Mouse (Mus musculus): ENCODE data around the gene Rad9b.

The Rad9b gene

DNA sequence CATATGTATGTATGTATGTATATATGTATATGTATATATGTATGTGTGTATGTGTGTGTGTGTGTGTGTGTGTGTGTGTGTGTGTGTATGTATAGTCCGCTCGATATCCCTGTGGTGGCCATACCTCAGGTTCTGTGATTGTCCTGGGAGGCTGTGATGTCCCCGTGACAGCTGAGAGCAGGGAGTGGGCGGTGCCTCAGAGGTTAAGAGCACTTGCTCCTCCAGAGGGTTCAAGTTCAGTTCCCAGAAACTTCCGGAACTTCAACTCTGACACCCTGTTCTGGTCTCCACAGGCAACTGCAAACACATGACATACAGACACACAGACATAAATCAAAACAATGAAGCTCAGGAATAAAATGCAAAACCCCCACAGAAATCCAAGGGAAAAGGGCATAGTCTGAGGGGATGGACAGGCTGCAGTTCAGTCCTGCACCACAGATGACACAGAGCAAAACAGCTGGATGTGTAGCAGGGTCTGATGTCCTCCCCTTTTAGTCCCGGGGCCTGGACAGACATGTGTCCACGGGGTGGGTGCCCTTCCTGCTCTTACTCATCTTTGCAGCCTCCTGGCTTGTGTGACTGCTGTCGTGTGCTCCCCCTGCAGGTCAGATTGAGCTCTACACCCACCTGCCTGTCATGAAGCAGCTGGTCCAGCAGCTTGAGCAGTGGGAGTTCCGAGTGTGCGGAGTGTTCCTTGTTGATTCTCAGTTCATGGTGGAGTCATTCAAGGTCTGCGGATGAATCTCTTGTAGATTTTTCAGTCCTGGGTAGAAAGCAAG lies 25.5 kb upstream of the Rad9b start:
- POLR2A ChIA-PET: interaction anchor here in 3 of 4 experiments (0.6 to 2.2 kb wide), 21 partner anchors 8 to 251 kb away, joined by 3 to 17 read pairs (median 4); partner anchors contain the start of genes Rad9b (in 2 of the 3), Vps29 (in 2 of the 3), Arpc3 (in 1 of the 3) and Gpn3 (in 1 of the 3)
- CTCF ChIA-PET: interaction anchor here (0.5 to 3.3 kb wide), 66 partner anchors 8 to 687 kb away, joined by 3 to 26 read pairs (median 3); partner anchors contain the start of genes Tctn1 (in 3 of the 4), Arpc3 (in 2 of the 4), Gpn3 (in 2 of the 4) and Fam216a (in 1 of the 4)

DNA sequence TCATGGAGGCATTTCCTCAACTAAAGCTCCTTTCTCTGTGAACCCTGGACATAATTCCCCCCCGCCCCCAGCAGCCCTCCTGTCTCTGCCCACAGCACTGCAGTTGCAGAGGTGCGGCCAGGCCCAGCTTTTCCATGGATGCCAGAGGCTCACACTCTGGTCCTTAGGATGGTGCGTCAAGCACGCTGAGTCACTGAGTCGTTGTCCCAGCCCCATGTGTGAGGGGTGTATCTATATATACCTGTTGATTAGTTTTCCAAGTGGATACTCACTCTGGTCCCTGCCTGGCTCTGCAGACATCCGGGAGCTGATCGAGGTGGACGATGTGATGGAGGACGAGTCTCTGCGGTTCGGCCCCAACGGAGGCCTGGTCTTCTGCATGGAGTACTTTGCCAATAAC lies 24.1 kb upstream of the Rad9b start:
- CTCF ChIA-PET: interaction anchor here (0.6 to 2.6 kb wide), 8 partner anchors 24 to 526 kb away, joined by 3 to 26 read pairs (median 3); partner anchors contain the start of genes Rad9b (in 1 of the 4) and Tctn1 (in 1 of the 4)
- POLR2A ChIA-PET: interaction anchor here in 3 of 4 experiments (0.6 to 2.2 kb wide), 11 partner anchors 8 to 565 kb away, joined by 3 to 17 read pairs (median 4); partner anchors contain the start of genes Rad9b (in 2 of the 3) and Vps29 (in 2 of the 3)

DNA sequence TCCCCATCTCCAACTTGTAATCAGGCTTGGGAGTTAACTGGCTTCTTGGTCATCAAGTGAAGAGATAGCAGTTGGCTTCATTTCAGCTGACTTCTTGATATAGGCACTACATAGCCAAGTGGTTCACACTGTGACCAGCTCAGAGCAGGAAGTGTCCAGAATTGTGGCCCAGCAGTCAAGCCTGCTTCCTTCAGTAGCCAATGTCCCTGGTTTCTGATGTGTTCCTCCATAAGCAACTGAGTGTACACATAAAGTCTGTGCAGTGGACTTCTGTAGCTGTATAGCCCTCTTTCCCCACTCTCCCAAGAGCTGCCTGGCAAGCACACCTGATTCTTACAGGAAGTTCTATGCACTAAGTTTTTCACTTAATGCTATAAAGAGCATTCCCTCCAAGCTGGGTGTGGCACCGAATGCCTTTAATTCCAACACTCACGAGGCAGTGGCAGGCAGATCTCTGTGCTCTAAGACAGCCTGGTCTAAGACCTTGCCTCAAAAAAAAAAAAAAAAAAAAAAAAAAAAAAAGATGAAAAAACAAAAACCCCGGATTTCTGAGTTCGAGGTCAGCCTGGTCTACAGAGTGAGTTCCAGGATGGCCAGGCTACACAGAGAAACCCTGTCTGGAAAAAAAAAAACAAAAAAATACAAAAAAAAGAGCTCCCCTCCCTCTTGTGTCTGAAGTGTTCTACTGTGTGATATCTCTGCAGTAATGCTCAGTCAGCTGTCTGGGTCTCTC lies 23.2 kb upstream of the Rad9b start:
- POLR2A ChIA-PET: interaction anchor here in 3 of 4 experiments (0.6 to 1.6 kb wide), 20 partner anchors 7 to 564 kb away, joined by 3 to 12 read pairs (median 5); partner anchors contain the start of genes Rad9b (in 1 of the 3) and Vps29 (in 1 of the 3)

DNA sequence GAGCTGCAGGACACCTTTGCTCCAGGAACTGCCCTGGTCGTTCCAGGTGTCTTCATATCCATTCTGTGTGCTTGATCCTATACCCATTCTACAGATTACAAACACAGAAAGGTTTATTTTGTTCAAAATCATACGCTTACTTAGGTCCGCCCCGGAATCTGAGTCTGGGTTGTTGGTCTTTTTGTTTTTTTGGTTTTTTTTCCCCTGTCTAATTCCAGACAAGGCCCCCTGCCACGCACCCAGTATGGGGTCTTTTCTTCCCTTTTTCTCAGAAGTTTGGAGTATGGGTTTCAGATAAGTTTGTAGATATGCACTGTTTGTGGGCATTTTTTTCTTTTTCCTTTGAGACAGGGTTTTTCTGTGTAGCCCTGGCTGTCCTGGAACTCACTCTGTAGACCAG lies 18.8 kb upstream of the Rad9b start:
- ChIA-PET CTCF (interaction anchor here in 3 of 4 experiments (0.6 to 1.3 kb wide), 7 partner anchors 19 to 182 kb away, joined by 3 to 4 read pairs (median 3); partner anchors contain the start of gene Rad9b (in 1 of the 3)), POLR2A (interaction anchor here in 3 of 4 experiments (0.6 to 2.1 kb wide), 25 partner anchors 11 to 421 kb away, joined by 3 to 22 read pairs (median 4); partner anchors contain the start of genes Rad9b (in 3 of the 3), Vps29 (in 2 of the 3) and Tctn1 (in 1 of the 3))

More for the DNA sequence above, 23.2 kb upstream of the Rad9b start:
- CTCF ChIA-PET: interaction anchor here in 3 of 4 experiments (0.6 to 0.9 kb wide), 13 partner anchors 22 to 1160 kb away, joined by 3 to 15 read pairs (median 5); partner anchors contain the start of genes Rad9b (in 1 of the 3) and Tctn1 (in 1 of the 3)

DNA sequence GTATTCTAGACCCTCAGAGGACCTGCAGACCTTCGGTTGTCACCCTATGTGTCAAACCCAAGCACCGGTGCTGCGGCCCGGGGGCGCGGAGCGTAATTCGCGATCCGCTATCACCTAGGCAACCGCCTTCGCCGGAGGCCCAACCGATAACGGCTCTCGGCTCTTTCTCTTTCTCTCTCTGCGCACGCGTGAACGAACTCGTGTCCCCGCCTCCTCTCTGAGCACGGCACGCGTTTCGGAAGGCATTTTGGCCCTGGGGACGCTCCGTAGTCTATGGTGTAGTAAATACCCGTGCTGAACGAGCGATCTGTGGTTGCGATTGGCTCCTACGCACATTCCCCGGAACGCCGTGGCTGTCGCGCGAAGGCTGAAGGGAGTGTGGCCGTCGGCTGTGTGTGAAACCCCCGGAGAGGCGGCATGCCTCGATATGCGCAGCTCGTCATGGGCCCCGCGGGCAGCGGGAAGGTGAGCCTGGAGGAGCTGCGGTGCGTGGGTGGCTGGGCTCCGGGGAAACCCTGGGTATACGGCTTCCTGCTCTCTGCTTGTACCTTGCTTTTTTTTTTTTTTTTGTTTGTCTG lies 18.2 kb upstream of the Rad9b start, which contains the start of gene Fam216a:
Fam216a (minus strand) TSS at position 173 of the 578 bp plus-strand sequence.
- ChIA-PET POLR2A (interaction anchor here in 3 of 4 experiments (0.5 to 2.1 kb wide), 35 partner anchors 7 to 1821 kb away, joined by 3 to 22 read pairs (median 3); partner anchors contain the start of genes Rad9b (in 3 of the 3), Vps29 (in 2 of the 3), Naa25 (in 1 of the 3) and Tctn1 (in 1 of the 3)), CTCF (interaction anchor here (0.6 to 1.3 kb wide), 11 partner anchors 8 to 269 kb away, joined by 3 to 4 read pairs (median 3); partner anchors contain the start of gene Rad9b (in 1 of the 4))

DNA sequence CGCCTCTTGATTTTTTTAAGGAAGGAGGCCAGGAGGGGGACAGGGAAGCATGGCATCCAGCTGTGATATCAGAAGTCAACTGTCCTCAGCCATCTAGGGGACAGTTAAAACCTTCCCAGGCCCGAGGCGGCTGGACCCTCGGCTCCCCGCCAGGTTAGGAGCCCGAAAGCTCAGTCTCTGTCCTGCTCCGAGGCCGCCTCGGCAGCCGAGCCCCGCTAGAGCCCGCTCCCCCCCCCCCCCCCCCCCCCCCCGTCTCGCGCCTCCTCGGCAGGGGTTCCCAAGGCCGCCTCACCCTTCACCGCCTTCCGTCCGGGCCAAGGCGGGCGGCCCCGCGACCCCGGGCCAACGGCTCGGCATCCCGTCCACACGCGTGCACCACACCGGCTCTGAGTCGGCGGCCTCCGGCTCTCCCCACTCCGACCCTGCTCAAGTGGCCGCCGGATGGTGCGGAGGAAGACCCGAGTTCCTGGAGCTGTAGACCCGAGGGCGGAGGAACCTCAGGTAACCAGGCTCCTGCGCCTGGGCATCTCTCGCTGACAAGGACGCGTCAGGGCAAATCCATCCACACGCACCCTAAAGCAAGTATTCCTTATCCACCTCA lies 17.7 kb upstream of the Rad9b start, which contains the start of gene Gpn3:
Gpn3 (plus strand) TSS at position 286 of the 601 bp plus-strand sequence.
- POLR2A ChIA-PET: interaction anchor here in 3 of 4 experiments (0.5 to 2.1 kb wide), 31 partner anchors 8 to 1820 kb away, joined by 3 to 22 read pairs (median 3); partner anchors contain the start of genes Rad9b (in 2 of the 3), Tctn1 (in 2 of the 3) and Vps29 (in 2 of the 3)
- CTCF ChIA-PET: interaction anchor here in 3 of 4 experiments (0.5 to 1.3 kb wide), 7 partner anchors 8 to 527 kb away, joined by 3 to 7 read pairs (median 4); partner anchors contain the start of genes Rad9b (in 1 of the 3) and Vps29 (in 1 of the 3)

DNA sequence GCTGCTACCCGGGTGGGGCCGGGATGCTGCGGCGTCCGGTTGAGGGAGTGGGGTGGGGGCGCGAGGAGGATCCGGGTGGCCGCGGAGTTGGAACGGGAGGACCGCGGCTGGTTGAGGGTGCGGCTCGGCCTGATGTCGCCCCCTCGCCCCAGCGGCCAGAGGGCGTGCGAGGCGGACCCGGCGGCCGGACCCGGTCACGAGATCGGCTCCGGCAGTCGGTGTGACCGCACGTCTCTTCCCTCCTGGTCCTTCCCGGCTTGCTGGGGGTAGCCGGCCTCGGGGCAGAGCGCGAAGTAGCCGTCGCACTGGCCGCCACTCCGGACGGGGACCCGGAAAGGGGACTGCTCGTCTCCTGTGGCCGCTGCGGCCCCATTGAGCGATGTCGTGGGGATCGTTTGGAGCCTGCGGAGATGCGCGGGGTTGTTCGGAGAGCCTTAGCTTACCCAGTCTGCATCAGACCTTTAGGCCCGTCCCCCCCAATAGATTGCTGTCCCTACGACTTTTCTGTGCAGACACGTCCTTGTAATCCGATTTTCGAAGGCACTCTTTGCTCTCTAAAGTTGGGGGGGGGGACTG lies 547 bp upstream of the Rad9b start:
- POLR2A ChIA-PET: interaction anchor here (0.6 to 2.4 kb wide), 51 partner anchors 9 to 925 kb away, joined by 3 to 28 read pairs (median 4); partner anchors contain the start of genes Fam216a (in 3 of the 4), Tctn1 (in 3 of the 4), Gpn3 (in 2 of the 4) and Ppp1cc (in 2 of the 4)
- CTCF ChIA-PET: interaction anchor here (0.6 to 3.4 kb wide), 9 partner anchors 10 to 409 kb away, joined by 3 to 12 read pairs (median 6); partner anchors contain the start of gene Tctn1 (in 2 of the 4)

DNA sequence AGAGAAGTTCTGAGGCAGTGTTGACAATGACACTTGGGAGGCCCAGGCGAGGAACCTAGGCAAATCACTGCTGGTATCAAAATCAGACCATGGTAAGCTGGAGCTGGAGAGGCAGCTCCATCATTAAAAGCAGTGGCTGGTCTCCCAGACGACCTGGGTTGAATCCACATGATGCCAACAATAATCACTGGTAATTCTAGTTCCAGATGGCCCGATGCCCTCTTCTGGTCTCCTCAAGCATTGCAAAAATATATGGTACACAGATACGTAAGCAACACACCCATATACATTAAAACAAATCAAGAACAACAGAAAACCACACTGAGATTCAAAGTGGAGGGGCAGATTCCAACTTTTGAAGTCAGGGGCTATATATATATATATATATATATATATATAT lies 8.3 kb downstream of the Rad9b start:
- POLR2A ChIA-PET: interaction anchor here in 2 of 4 experiments (0.6 to 3.6 kb wide), 5 partner anchors 8 to 90 kb away, joined by 3 to 28 read pairs (median 3); partner anchors contain the start of genes Rad9b (in 1 of the 2), Tctn1 (in 1 of the 2) and Vps29 (in 1 of the 2)
- CTCF ChIA-PET: interaction anchor here in 3 of 4 experiments (0.6 to 3.6 kb wide), 7 partner anchors 20 to 82 kb away, joined by 3 to 25 read pairs (median 3); partner anchors contain the start of gene Tctn1 (in 1 of the 3)

DNA sequence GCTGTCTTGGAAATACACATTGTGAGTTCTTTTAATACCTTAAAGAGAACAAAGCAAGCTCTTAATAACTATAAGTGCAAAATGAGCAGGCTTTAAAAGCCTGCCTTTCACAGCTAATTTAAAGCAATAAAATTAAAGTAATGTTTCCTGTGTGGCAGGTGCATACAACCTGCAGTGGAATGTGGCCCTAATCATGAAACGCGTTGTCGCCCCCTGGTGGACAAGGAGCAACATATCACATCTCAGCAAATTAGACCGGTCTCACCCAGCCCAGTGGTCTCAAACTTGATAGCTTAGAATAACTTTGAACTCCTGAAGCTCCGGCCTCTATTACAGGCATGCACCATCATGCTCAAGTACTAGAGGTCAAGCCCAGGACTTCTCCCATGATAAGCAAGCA lies 9.8 kb downstream of the Rad9b start:
- ChIA-PET CTCF (interaction anchor here (0.5 to 3.6 kb wide), 40 partner anchors 9 to 367 kb away, joined by 3 to 52 read pairs (median 4); partner anchors contain the start of genes Tctn1 (in 4 of the 4), Rad9b (in 2 of the 4) and Vps29 (in 2 of the 4)), POLR2A (interaction anchor here in 3 of 4 experiments (0.7 to 3.6 kb wide), 24 partner anchors 9 to 214 kb away, joined by 3 to 28 read pairs (median 6); partner anchors contain the start of genes Rad9b (in 2 of the 3), Tctn1 (in 2 of the 3) and Vps29 (in 2 of the 3))

DNA sequence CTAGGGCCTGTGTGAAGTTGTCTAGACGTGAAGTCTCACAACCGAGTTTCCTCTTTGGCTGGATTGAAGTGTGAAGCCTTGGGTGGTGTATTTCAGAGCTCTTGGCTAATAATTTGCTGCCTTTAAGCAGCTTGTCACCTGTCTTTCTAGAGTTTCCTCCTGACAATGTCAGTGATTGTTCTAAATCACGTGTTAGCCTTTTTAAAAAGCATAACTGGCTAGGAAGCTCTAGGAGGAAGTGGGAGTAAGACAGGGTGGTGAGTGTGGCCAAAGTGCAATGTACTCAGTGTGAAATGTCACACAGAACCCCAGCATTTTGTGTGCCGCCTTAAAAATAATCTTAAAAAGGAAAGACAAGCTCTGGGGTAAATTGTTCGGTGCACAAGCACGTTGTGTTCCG lies 10.3 kb downstream of the Rad9b start:
- ChIA-PET POLR2A (interaction anchor here (0.6 to 3.6 kb wide), 48 partner anchors 9 to 227 kb away, joined by 3 to 28 read pairs (median 4); partner anchors contain the start of genes Tctn1 (in 3 of the 4), Rad9b (in 2 of the 4), Vps29 (in 2 of the 4) and Anapc7 (in 1 of the 4)), CTCF (interaction anchor here (0.6 to 3.6 kb wide), 43 partner anchors 9 to 455 kb away, joined by 3 to 52 read pairs (median 4); partner anchors contain the start of genes Tctn1 (in 4 of the 4), Rad9b (in 1 of the 4) and Vps29 (in 1 of the 4))

DNA sequence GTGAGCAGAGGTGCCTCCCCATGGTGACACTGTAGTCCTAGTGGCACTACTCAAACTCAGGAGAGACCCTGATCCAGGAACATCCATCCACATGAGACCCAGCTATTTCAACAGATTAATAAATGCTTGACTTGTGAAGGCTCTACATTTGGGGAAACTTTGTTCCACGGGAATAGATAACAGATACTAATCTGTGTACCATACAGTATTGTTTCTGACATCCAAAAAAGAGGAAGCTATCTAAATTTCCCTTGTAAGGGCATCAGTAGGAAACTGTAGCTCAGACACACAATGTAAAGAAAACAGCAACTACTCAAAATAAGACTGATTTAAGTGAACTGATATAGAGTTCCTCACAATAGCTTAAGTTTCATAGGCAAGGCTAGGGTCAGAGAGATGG lies 11.2 kb downstream of the Rad9b start:
- ChIA-PET CTCF (interaction anchor here (0.6 to 3.6 kb wide), 31 partner anchors 11 to 789 kb away, joined by 3 to 52 read pairs (median 4); partner anchors contain the start of genes Tctn1 (in 4 of the 4), Rad9b (in 1 of the 4), Rhof (in 1 of the 4) and Vps29 (in 1 of the 4)), POLR2A (interaction anchor here in 3 of 4 experiments (0.6 to 3.6 kb wide), 43 partner anchors 8 to 226 kb away, joined by 3 to 28 read pairs (median 4); partner anchors contain the start of genes Tctn1 (in 3 of the 3), Rad9b (in 2 of the 3), Vps29 (in 2 of the 3) and Anapc7 (in 1 of the 3))

DNA sequence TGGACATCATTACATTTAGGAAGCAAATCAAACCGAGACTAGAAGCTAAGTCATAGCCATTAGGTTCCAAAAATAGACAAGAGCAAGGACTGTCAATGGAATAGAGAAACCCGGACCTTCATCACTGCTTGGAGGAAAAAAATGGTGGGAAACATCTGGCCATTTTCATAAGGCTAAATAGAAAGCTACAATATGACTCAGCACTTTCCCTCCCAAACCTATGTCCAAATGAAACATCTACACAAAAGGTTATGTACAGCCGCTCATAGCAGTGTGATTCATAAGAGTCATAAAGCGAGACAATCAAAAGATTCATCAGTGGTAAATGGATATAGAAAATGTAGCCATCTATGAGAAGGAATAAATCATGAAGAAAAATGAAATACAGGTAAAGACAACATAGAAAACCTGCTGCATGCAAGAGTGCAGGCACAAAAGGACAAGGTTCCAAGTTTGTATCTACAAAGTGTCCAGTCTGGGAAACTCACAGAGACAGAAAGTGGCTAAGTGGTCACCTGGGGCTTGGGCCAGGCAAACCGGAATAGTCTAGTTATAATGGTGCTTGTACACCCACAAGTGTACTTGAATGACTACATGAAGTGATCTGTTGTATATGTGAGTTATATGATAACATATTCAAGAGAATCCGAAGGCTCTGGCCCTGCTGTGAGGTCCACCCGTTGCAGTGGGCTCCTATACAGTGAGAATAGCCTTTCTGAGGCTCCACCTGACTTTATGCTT lies 17.3 kb downstream of the Rad9b start:
- POLR2A ChIA-PET: interaction anchor here in 1 of 4 experiments (1.1 kb wide), 1 partner anchor 12 kb away, joined by 4 read pairs; no protein-coding TSS in a partner anchor
- CTCF ChIA-PET: interaction anchor here in 1 of 4 experiments (0.6 kb wide), 1 partner anchor 173 kb away, joined by 3 read pairs; no protein-coding TSS in a partner anchor

DNA sequence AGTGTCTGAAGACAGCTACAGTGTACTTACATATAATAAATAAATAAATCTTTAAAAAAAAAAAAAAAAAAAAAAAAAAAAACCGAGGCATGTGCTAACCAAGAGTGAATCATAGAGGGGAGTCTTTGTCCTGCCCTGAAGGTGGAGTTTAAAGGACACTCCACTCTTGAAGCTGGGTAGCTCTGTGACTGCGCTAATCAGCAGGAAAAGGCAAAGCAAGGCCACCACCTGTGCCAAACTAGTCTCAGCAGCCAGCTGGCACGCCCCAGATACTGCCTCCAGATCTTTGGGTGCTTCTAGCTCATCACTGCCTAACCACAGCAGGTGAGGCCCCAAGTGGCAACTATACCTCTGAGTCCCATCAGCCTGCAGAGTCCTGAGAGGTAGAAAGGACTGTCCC lies 19.4 kb downstream of the Rad9b start:
- CTCF ChIA-PET: interaction anchor here in 3 of 4 experiments (0.6 to 1.0 kb wide), 4 partner anchors 9 to 799 kb away, joined by 3 to 5 read pairs (median 4); no protein-coding TSS in a partner anchor
- POLR2A ChIA-PET: interaction anchor here in 3 of 4 experiments (0.6 to 1.9 kb wide), 10 partner anchors 8 to 447 kb away, joined by 3 to 6 read pairs (median 3); partner anchors contain the start of gene Fam216a (in 1 of the 3)

DNA sequence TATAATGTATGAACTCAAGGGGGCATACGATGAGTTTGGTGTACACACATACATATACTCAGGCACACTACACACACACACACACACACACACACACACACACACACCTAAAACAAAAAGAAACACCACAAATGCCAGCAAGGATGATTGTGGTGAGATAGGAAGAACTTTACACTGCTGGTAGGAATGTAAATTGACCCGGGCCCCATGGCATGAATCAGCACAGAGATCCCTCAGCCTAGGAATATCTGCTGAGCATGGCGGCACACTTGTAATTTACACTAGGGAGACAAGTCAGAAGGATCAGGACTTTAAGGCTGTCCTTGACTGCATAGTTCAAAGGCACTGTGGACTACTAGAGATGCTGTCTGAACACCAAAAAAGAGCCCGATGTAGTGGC lies 23.8 kb downstream of the Rad9b start:
- ChIA-PET POLR2A (interaction anchor here in 1 of 4 experiments (0.6 to 3.1 kb wide), 3 partner anchors 12 to 206 kb away, joined by 3 to 12 read pairs (median 5); partner anchors contain the start of genes Rad9b and Vps29), CTCF (no interaction called here)

All from embryonic stem cell, embryonic (primary cell).